Mouse (Mus musculus): Measurements from ENCODE around the gene Fxyd3. TPM values are rescaled to one million over a fixed set of nuclear protein-coding genes. Genes with fewer than 3 reads are reported as not detected.

Fxyd3 gene
- total and polyA plus RNA-seq, 3 experiments: not detected

- TF ChIP-seq ETS1 (IDR thresholded peaks at IDR 0.05; ENCODE audit: low read depth, low read length) (no peak), HCFC1 (IDR thresholded peaks at IDR 0.05; ENCODE audit: low read depth, low read length) (no peak), MEF2A (IDR thresholded peaks at IDR 0.05; ENCODE audit: extremely low read depth, insufficient replicate concordance, low read depth, low read length, poor library complexity, severe bottlenecking) (no peak)
Measured at GRCm38 (mm10) chr7:31049846-31050281, 26.6 kb downstream of the Fxyd3 start.

DNA sequence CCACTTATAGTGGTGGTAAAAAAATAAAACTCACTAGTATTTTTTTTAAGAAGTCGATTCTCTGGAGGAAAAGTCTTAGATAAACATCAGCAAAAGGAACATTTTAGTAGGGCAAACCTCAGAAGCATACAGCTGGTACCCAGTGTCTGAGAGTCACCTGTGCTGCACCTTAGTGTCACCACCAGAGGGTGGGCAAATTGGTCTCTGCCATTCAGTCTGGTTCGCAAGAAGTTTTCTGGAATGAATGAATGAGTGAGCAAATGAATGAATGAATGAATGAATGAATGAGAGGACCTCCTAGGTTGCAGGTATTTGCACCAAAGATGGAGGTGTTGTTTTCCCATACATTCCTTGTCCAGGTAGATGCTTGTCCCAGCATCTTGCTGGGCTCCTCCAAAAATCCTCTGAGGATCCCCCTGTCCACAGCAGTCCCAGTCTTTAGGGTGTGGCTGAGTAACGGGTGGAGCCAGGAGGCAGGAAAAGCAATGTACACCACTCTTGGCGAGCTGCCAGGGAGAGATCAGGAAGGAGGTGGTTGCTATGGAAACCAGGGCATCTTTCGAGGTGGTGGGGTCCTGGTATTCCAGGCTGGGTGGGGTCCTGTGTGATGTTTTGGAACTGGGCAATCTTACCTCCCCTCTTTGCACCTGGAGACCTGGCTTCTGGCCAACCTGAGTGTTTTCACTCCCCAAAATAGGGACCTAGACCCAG lies 27.2 kb downstream of the Fxyd3 start:
- Histone ChIP-seq H3K4me3 (ENCODE audit: control insufficient read depth in 1 of 2, insufficient read depth in 1 of 2, low read depth in 2 of 2, low read length in 2 of 2) (no peak overlapping the region), H3K4me1 (ENCODE audit: control insufficient read depth in 1 of 2, insufficient read depth in 2 of 2, low read length in 2 of 2) (no peaks in the 10 kb centered on the region; a peak in 1 of 4 replicates), H3K9ac (ENCODE audit: control insufficient read depth, low read depth, low read length, poor library complexity, severe bottlenecking) (no peak overlapping the region), H3K27ac (ENCODE audit: control insufficient read depth, low read depth, low read length) (no peak overlapping the region), H3K27me3 (ENCODE audit: control insufficient read depth in 1 of 2, insufficient read depth in 2 of 2, low read length in 2 of 2) (no peaks in the 10 kb centered on the region; a peak in 1 of 4 replicates), H3K9me3 (replicated peaks; ENCODE audit: insufficient read depth, low read length) (no peaks in the 10 kb centered on the region), H3K36me3 (ENCODE audit: control insufficient read depth in 1 of 2, insufficient read depth in 2 of 2, low read length in 2 of 2) (no peaks in the 10 kb centered on the region), H3K79me2 (ENCODE audit: control insufficient read depth, insufficient read depth, low read length, poor library complexity) (no peaks in the 10 kb centered on the region)
- TF ChIP-seq NELFE (IDR thresholded peaks at IDR 0.05; ENCODE audit: low read depth, low read length): no peak
- no peak for TF ChIP-seq ZKSCAN1 (IDR thresholded peaks at IDR 0.05; ENCODE audit: low read depth, low read length)
- TF ChIP-seq GABPA (IDR thresholded peaks at IDR 0.05; ENCODE audit: low read depth, low read length): no peak
- no peak for TF ChIP-seq BHLHE40 (IDR thresholded peaks at IDR 0.05; ENCODE audit: borderline replicate concordance, low read depth, low read length)
- no peak for TF ChIP-seq MEF2A (IDR thresholded peaks at IDR 0.05; ENCODE audit: extremely low read depth, insufficient replicate concordance, low read depth, low read length, poor library complexity, severe bottlenecking)
- no peak for TF ChIP-seq POLR2AphosphoS5 (IDR thresholded peaks at IDR 0.05; ENCODE audit: borderline replicate concordance, low read depth, low read length)
- TF ChIP-seq CHD1 (IDR thresholded peaks at IDR 0.05; ENCODE audit: low read depth, low read length): no peak
- TF ChIP-seq E2F4 (IDR thresholded peaks at IDR 0.05; ENCODE audit: borderline replicate concordance, low read depth, low read length): no peak
- no peak for TF ChIP-seq ETS1 (IDR thresholded peaks at IDR 0.05; ENCODE audit: low read depth, low read length)
- DNase-seq (ENCODE audit: low read depth, low spot score): no peak

More at GRCm38 (mm10) chr7:31049846-31050281, 26.6 kb downstream of the Fxyd3 start:
- no peak overlapping the region for H3K4me3 ChIP-seq (ENCODE audit: control insufficient read depth in 1 of 2, insufficient read depth in 1 of 2, low read depth in 2 of 2, low read length in 2 of 2)
- no peak for DNase-seq (ENCODE audit: low read depth, low spot score)
- H3K4me1 ChIP-seq (ENCODE audit: control insufficient read depth in 1 of 2, insufficient read depth in 2 of 2, low read length in 2 of 2): no peaks in the 10 kb centered on the region; a peak in 1 of 4 replicates
- no peak overlapping the region for H3K9ac ChIP-seq (ENCODE audit: control insufficient read depth, low read depth, low read length, poor library complexity, severe bottlenecking)
- H3K79me2 ChIP-seq (ENCODE audit: control insufficient read depth, insufficient read depth, low read length, poor library complexity): no peaks in the 10 kb centered on the region
- no peak overlapping the region for H3K27ac ChIP-seq (ENCODE audit: control insufficient read depth, low read depth, low read length)
- no peaks in the 10 kb centered on the region for H3K9me3 ChIP-seq (replicated peaks; ENCODE audit: insufficient read depth, low read length)
- no peaks in the 10 kb centered on the region; a peak in 1 of 4 replicates for H3K27me3 ChIP-seq (ENCODE audit: control insufficient read depth in 1 of 2, insufficient read depth in 2 of 2, low read length in 2 of 2)
- H3K36me3 ChIP-seq (ENCODE audit: control insufficient read depth in 1 of 2, insufficient read depth in 2 of 2, low read length in 2 of 2): no peaks in the 10 kb centered on the region

DNA sequence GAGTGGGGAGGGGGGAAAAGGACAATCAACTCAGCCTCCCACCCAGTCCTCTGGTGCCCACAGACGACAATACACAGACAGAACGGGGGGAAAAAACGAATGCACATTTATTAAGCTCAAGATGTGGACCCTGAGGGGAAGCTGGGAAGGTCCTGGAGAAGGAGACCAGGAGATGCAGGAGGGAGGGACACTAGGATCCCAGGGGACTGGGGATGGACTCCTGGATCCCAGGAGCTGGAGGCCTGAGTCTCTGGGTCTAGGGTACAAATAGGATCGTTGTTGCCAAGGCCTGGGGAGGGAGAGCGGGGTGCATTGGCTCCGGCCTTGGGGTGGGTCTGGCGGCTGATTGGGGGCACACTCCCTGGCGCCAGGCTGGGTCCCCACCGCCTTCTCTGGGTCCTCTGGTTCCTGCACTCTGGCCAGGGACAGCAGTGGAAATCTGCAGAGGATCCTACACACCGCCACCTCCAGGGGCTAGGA lies 34.0 kb downstream of the Fxyd3 start, which contains the start of gene Fxyd5:
TSS of gene Fxyd5 (minus strand) at position 51 of the 480 bp plus-strand sequence.
- Histone ChIP-seq H3K4me3 (ENCODE audit: control insufficient read depth in 1 of 2, insufficient read depth in 1 of 2, low read depth in 2 of 2, low read length in 2 of 2) (peak within 1 kb of the TSS; percentile 32 to 35; a peak in 3 of 4 replicates), H3K27me3 (ENCODE audit: control insufficient read depth in 1 of 2, insufficient read depth in 2 of 2, low read length in 2 of 2) (no peaks in the 10 kb centered on the region), H3K36me3 (ENCODE audit: control insufficient read depth in 1 of 2, insufficient read depth in 2 of 2, low read length in 2 of 2) (peaks cover 0 to 10% of the 10 kb centered on the region in 2 experiments; a peak in 2 of 4 replicates), H3K9me3 (replicated peaks; ENCODE audit: insufficient read depth, low read length) (no peaks in the 10 kb centered on the region), H3K9ac (ENCODE audit: control insufficient read depth, low read depth, low read length, poor library complexity, severe bottlenecking) (peak within 1 kb of the TSS; percentile 28), H3K79me2 (ENCODE audit: control insufficient read depth, insufficient read depth, low read length, poor library complexity) (no peaks in the 10 kb centered on the region), H3K27ac (ENCODE audit: control insufficient read depth, low read depth, low read length) (no peak within 1 kb of the TSS), H3K4me1 (ENCODE audit: control insufficient read depth in 1 of 2, insufficient read depth in 2 of 2, low read length in 2 of 2) (peaks cover 2 to 23% of the 10 kb centered on the region in 2 experiments)
- no peak for DNase-seq (ENCODE audit: low read depth, low spot score)
- TF ChIP-seq MXI1 (IDR thresholded peaks at IDR 0.05; ENCODE audit: low read depth, low read length) (no peak), TBP (IDR thresholded peaks at IDR 0.05; ENCODE audit: low read depth, low read length) (no peak), NELFE (IDR thresholded peaks at IDR 0.05; ENCODE audit: low read depth, low read length) (no peak), E2F4 (IDR thresholded peaks at IDR 0.05; ENCODE audit: borderline replicate concordance, low read depth, low read length) (no peak), CTCF (IDR thresholded peaks at IDR 0.05 in 2 of 3, conservative IDR thresholded peaks at IDR 0.05 in 1 of 3; ENCODE audit: control insufficient read depth in 1 of 3, insufficient read depth in 1 of 3, low read depth in 2 of 3, low read length in 3 of 3, poor library complexity in 1 of 3, severe bottlenecking in 1 of 3) (no peak), MEF2A (IDR thresholded peaks at IDR 0.05; ENCODE audit: extremely low read depth, insufficient replicate concordance, low read depth, low read length, poor library complexity, severe bottlenecking) (no peak), MAX (IDR thresholded peaks at IDR 0.05; ENCODE audit: low read length) (no peak), TAL1 (IDR thresholded peaks at IDR 0.05; ENCODE audit: low read length) (no peak), RCOR1 (IDR thresholded peaks at IDR 0.05; ENCODE audit: low read depth, low read length) (no peak), MYC (IDR thresholded peaks at IDR 0.05; ENCODE audit: low read depth, low read length) (no peak), GABPA (IDR thresholded peaks at IDR 0.05; ENCODE audit: low read depth, low read length) (no peak), NRF1 (IDR thresholded peaks at IDR 0.05; ENCODE audit: insufficient read depth, low read depth, low read length, poor library complexity, severe bottlenecking) (no peak), SIN3A (IDR thresholded peaks at IDR 0.05; ENCODE audit: low read length) (no peak)

All from MEL (cell line).